Mouse (Mus musculus) liver, postnatal 0 days (tissue): ENCODE results near the gene Chpt1.

Experiments used
- CTCF ChIP-seq: sonication (generic); IDR thresholded peaks from 2 replicates; pipeline ENCODE4 v1.5.1; 2016; ENCODE audit warnings: antibody characterized with exemption, low read depth
- EP300 ChIP-seq: IDR thresholded peaks from 2 replicates; pipeline ENCODE4 v1.6.1; 2016; ENCODE audit warnings: antibody characterized with exemption, low read depth, mild to moderate bottlenecking

GRCm38 (mm10) chr10:88514495-88514894, 10.6 kb upstream of the Chpt1 start:
- TF ChIP-seq EP300 = no peak
- TF ChIP-seq CTCF = peak; percentile 49
